Mouse (Mus musculus) limb, embryonic 12.5 days (tissue): ENCODE measurements at regions not wholly inside any gene's neighbourhood (a gene's known extent, or its start where the extent isn't known, plus 50 kb on each side); places are given as distances from the start of the nearest gene placed in this dataset.

ENCODE experiments used
- ATAC-seq: fragments of 200-750 bp; cut with Nextera tagmentation; 2 replicates; pipeline ENCODE4 v1.8.0; 2017; ENCODE audit warnings: low read depth, moderate TSS enrichment; ENCODE audit not compliant: insufficient number of reproducible peaks, insufficient read depth, low FRiP score, low TSS enrichment
- H3K27ac ChIP-seq: fragments of 300-500 bp; sonication (generic); 2 replicates; pipeline ENCODE4 v1.5.1; 2016; ENCODE audit warnings: mild to moderate bottlenecking, moderate library complexity
- H3K27me3 ChIP-seq: fragments of 300-500 bp; sonication (generic); 2 replicates; pipeline ENCODE4 v1.6.1; 2016; ENCODE audit warnings: mild to moderate bottlenecking, moderate library complexity
- H3K36me3 ChIP-seq: fragments of 300-500 bp; sonication (generic); 2 replicates; pipeline ENCODE4 v1.6.1; 2016; ENCODE audit warnings: mild to moderate bottlenecking, moderate library complexity
- H3K4me1 ChIP-seq: fragments of 300-500 bp; sonication (generic); replicated peaks from 2 replicates; pipeline ENCODE4 v1.6.1; 2016
- H3K4me2 ChIP-seq: fragments of 300-500 bp; sonication (generic); 2 replicates; pipeline ENCODE4 v1.6.1; 2016; ENCODE audit warnings: mild to moderate bottlenecking, moderate library complexity
- H3K4me3 ChIP-seq: fragments of 300-500 bp; sonication (generic); replicated peaks from 2 replicates; pipeline ENCODE4 v1.5.1; 2016; ENCODE audit warnings: mild to moderate bottlenecking
- H3K9ac ChIP-seq: fragments of 300-500 bp; sonication (generic); replicated peaks from 2 replicates; pipeline ENCODE4 v1.6.1; 2016; ENCODE audit warnings: mild to moderate bottlenecking, moderate library complexity
- H3K9me3 ChIP-seq: fragments of 300-500 bp; sonication (generic); 2 replicates; pipeline ENCODE4 v1.6.1; 2016; ENCODE audit warnings: mild to moderate bottlenecking, moderate library complexity
- WGBS: fragments of 180-500 bp; shearing (Covaris S2); methylation state at CpG from one replicate; pipeline ENCODE4 v1.1.7; 2016; 5-methylcytosine and 5-hydroxymethylcytosine counted together

GRCm38 (mm10) chr7:89088141-89088540 lies 315.9 kb downstream of the Tmem135 start:
- Histone ChIP-seq H3K9ac (no peak overlapping the region), H3K4me2 (no peak overlapping the region), H3K27ac (no peak overlapping the region), H3K36me3 (no peaks in the 10 kb centered on the region), H3K9me3 (no peaks in the 10 kb centered on the region), H3K27me3 (no peaks in the 10 kb centered on the region), H3K4me1 (no peaks in the 10 kb centered on the region), H3K4me3 (no peak overlapping the region)
- ATAC-seq: no peak
- WGBS: 59% methylated on average over 1 of the region's 1 CpGs

GRCm38 (mm10) chr7:89086348-89086747 lies 317.7 kb downstream of the Tmem135 start:
- H3K4me2 ChIP-seq: no peak overlapping the region
- H3K36me3 ChIP-seq: no peaks in the 10 kb centered on the region
- H3K27me3 ChIP-seq: no peaks in the 10 kb centered on the region
- ATAC-seq: no peak
- H3K9me3 ChIP-seq: no peaks in the 10 kb centered on the region
- 73% methylated on average over 1 of the region's 1 CpGs for WGBS
- no peak overlapping the region for H3K4me3 ChIP-seq
- H3K27ac ChIP-seq: no peak overlapping the region
- H3K4me1 ChIP-seq: no peaks in the 10 kb centered on the region
- H3K9ac ChIP-seq: no peak overlapping the region

GRCm38 (mm10) chr7:89073939-89074690 lies 329.9 kb downstream of the Tmem135 start:
- no peaks in the 10 kb centered on the region for H3K4me1 ChIP-seq
- H3K4me3 ChIP-seq: no peak overlapping the region
- no peak overlapping the region for H3K4me2 ChIP-seq
- H3K36me3 ChIP-seq: no peaks in the 10 kb centered on the region
- H3K27me3 ChIP-seq: no peaks in the 10 kb centered on the region
- WGBS: 86% methylated on average over 7 of the region's 7 CpGs
- no peak for ATAC-seq
- H3K9ac ChIP-seq: no peak overlapping the region
- H3K9me3 ChIP-seq: no peaks in the 10 kb centered on the region
- H3K27ac ChIP-seq: no peak overlapping the region

GRCm38 (mm10) chr7:89070030-89070429 lies 334.0 kb downstream of the Tmem135 start:
- no peak overlapping the region for H3K9ac ChIP-seq
- no peaks in the 10 kb centered on the region for H3K9me3 ChIP-seq
- H3K4me2 ChIP-seq: no peak overlapping the region
- H3K27ac ChIP-seq: 0 out of 2 replicates have a peak overlapping the region, but pooled peaks have one; percentile 12
- H3K4me3 ChIP-seq: no peak overlapping the region
- ATAC-seq: 0 out of 2 replicates have a peak, but pooled peaks have one; percentile 31
- no peaks in the 10 kb centered on the region for H3K4me1 ChIP-seq
- H3K36me3 ChIP-seq: no peaks in the 10 kb centered on the region
- no peaks in the 10 kb centered on the region for H3K27me3 ChIP-seq

GRCm38 (mm10) chr7:89064462-89064861 lies 339.6 kb downstream of the Tmem135 start:
- Histone ChIP-seq H3K27ac (no peak overlapping the region), H3K9me3 (no peaks in the 10 kb centered on the region), H3K4me2 (no peak overlapping the region), H3K36me3 (no peaks in the 10 kb centered on the region), H3K4me3 (no peak overlapping the region), H3K4me1 (no peaks in the 10 kb centered on the region), H3K9ac (no peak overlapping the region), H3K27me3 (no peaks in the 10 kb centered on the region)
- ATAC-seq: no peak
- 86% methylated on average over 3 of the region's 3 CpGs for WGBS

GRCm38 (mm10) chr7:89063630-89064029 lies 340.4 kb downstream of the Tmem135 start:
- Histone ChIP-seq H3K27ac (no peak overlapping the region), H3K4me1 (no peaks in the 10 kb centered on the region), H3K36me3 (no peaks in the 10 kb centered on the region), H3K4me2 (no peak overlapping the region), H3K9ac (no peak overlapping the region), H3K27me3 (no peaks in the 10 kb centered on the region), H3K4me3 (no peak overlapping the region), H3K9me3 (no peaks in the 10 kb centered on the region)
- 63% methylated on average over 10 of the region's 10 CpGs for WGBS
- ATAC-seq: no peak

- Histone ChIP-seq H3K4me1 (no peaks in the 10 kb centered on the region), H3K9me3 (no peaks in the 10 kb centered on the region), H3K27me3 (no peaks in the 10 kb centered on the region), H3K9ac (no peak overlapping the region), H3K4me3 (no peak overlapping the region), H3K27ac (no peak overlapping the region), H3K4me2 (no peak overlapping the region), H3K36me3 (no peaks in the 10 kb centered on the region)
- WGBS: 87% methylated on average over 2 of the region's 2 CpGs
- no peak for ATAC-seq
These were observed 349.5 kb downstream of the Tmem135 start for GRCm38 (mm10) chr7:89054494-89054893.

- Histone ChIP-seq H3K4me1 (no peaks in the 10 kb centered on the region), H3K36me3 (no peaks in the 10 kb centered on the region), H3K9ac (no peak overlapping the region), H3K4me3 (no peak overlapping the region), H3K27ac (no peak overlapping the region), H3K27me3 (no peaks in the 10 kb centered on the region), H3K4me2 (no peak overlapping the region), H3K9me3 (no peaks in the 10 kb centered on the region)
- no peak for ATAC-seq
- 55% methylated on average over 5 of the region's 5 CpGs for WGBS
These were observed 352.8 kb downstream of the Tmem135 start for GRCm38 (mm10) chr7:89051240-89051639.

- Histone ChIP-seq H3K9me3 (no peaks in the 10 kb centered on the region), H3K4me3 (no peak overlapping the region), H3K27ac (no peak overlapping the region), H3K4me2 (no peak overlapping the region), H3K27me3 (no peaks in the 10 kb centered on the region), H3K9ac (no peak overlapping the region), H3K36me3 (no peaks in the 10 kb centered on the region), H3K4me1 (no peaks in the 10 kb centered on the region)
- ATAC-seq: no peak
- WGBS: 78% methylated on average over 3 of the region's 3 CpGs
These were observed 357.4 kb downstream of the Tmem135 start for GRCm38 (mm10) chr7:89046405-89047217.

GRCm38 (mm10) chr7:89042977-89043376 lies 361.0 kb downstream of the Tmem135 start:
- H3K9ac ChIP-seq: no peak overlapping the region
- no peak overlapping the region for H3K4me3 ChIP-seq
- no peak overlapping the region for H3K27ac ChIP-seq
- no peak overlapping the region for H3K4me2 ChIP-seq
- 61% methylated on average over 1 of the region's 1 CpGs for WGBS
- H3K9me3 ChIP-seq: no peaks in the 10 kb centered on the region
- ATAC-seq: no peak
- no peaks in the 10 kb centered on the region for H3K27me3 ChIP-seq
- H3K36me3 ChIP-seq: no peaks in the 10 kb centered on the region
- peaks cover 5% of the 10 kb centered on the region for H3K4me1 ChIP-seq

GRCm38 (mm10) chr7:89041287-89041686 lies 362.7 kb downstream of the Tmem135 start:
- H3K4me3 ChIP-seq: no peak overlapping the region
- no peak for ATAC-seq
- H3K27me3 ChIP-seq: no peaks in the 10 kb centered on the region
- 75% methylated on average over 5 of the region's 5 CpGs for WGBS
- H3K4me2 ChIP-seq: no peak overlapping the region
- no peaks in the 10 kb centered on the region for H3K36me3 ChIP-seq
- H3K9ac ChIP-seq: no peak overlapping the region
- peaks cover 5% of the 10 kb centered on the region for H3K4me1 ChIP-seq
- no peak overlapping the region for H3K27ac ChIP-seq
- no peaks in the 10 kb centered on the region for H3K9me3 ChIP-seq
